Mouse (Mus musculus) liver, embryonic 16.5 days (tissue): ENCODE data around the gene Arrdc3. TPM values are rescaled to one million over a fixed set of nuclear protein-coding genes. Genes with fewer than 3 reads are reported as not detected.

Experiments used
- ATAC-seq: fragments of 200-750 bp; cut with Nextera tagmentation; 2 replicates; pipeline ENCODE4 v1.8.0; 2017; ENCODE audit warnings: low read depth, mild to moderate bottlenecking, moderate number of reproducible peaks, moderate library complexity
- H3K27ac ChIP-seq: fragments of 300-500 bp; sonication (generic); 2 replicates; pipeline ENCODE4 v1.5.1; 2014; ENCODE audit warnings: mild to moderate bottlenecking, low read length
- H3K27me3 ChIP-seq: fragments of 300-500 bp; sonication (generic); 2 replicates; pipeline ENCODE4 v1.6.1; 2014; ENCODE audit warnings: low read depth, low read length, mixed read lengths; ENCODE audit not compliant: control insufficient read depth, insufficient read depth
- H3K36me3 ChIP-seq: fragments of 300-500 bp; sonication (generic); 2 replicates; pipeline ENCODE4 v1.6.1; 2014; ENCODE audit warnings: mild to moderate bottlenecking; ENCODE audit not compliant: control insufficient read depth, insufficient read depth
- H3K4me1 ChIP-seq: fragments of 300-500 bp; sonication (generic); 2 replicates; pipeline ENCODE4 v1.6.1; 2014; ENCODE audit warnings: low read depth, low read length, mixed read lengths; ENCODE audit not compliant: control insufficient read depth
- H3K4me2 ChIP-seq: fragments of 300-500 bp; sonication (generic); 2 replicates; pipeline ENCODE4 v1.6.1; 2014; ENCODE audit warnings: low read depth, low read length, mixed read lengths
- H3K4me3 ChIP-seq: fragments of 300-500 bp; sonication (generic); 2 replicates; pipeline ENCODE4 v1.5.1; 2014; ENCODE audit warnings: low read depth, mild to moderate bottlenecking, low read length
- H3K9ac ChIP-seq: fragments of 300-500 bp; sonication (generic); 2 replicates; pipeline ENCODE4 v1.6.1; 2014; ENCODE audit warnings: low read depth, low read length
- H3K9me3 ChIP-seq: fragments of 300-500 bp; sonication (generic); replicated peaks from 2 replicates; pipeline ENCODE4 v1.6.1; 2016; ENCODE audit warnings: low read length; ENCODE audit not compliant: control insufficient read depth
- WGBS: fragments of 180-500 bp; shearing (Covaris S2); extraction: QIAGEN DNeasy Blood & Tissue Kit; methylation state at CpG from one replicate; pipeline ENCODE4 v1.1.7; 2014; ENCODE audit not compliant: insufficient replicate concordance; 5-methylcytosine and 5-hydroxymethylcytosine counted together
- polyA plus RNA-seq: library from polyadenylated mRNA; unstranded; fragments of >200 nt; fragmentation: Nextera tagmentation; extraction: Ambion mirVana; gene quantifications from 2 replicates; pipeline ENCODE4 v1.2.1, GENCODE M21; 2015

The Arrdc3 gene
- polyA plus RNA-seq, 1 experiment from 2014 or later, result 19.2 TPM

DNA sequence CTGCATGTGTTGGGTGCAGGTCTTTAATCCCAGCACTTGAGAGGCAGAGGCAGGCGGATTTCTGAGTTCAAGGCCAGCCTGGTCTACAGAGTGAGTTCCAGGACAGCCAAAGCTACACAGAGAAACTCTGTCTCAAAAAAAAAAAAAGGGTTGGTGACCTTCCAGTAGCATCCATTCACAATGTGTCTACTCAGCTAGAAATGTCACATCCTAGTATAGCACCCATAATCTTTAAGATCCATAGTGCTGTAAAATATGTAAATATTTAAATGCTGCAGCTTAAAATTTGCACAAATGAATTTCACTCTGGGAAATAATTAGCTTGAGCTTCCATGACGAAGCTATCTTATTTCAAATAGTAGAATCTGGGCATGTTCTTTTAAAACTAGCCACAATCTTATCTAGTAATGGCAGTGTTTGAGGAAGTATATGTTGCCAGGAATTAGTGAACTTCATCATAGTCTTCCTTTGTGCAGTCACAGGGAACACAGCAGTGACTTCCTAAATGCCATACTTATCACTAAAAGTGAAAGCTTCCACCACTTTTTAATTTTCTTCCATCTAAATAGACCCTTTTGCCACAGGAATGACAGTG is 16.3 kb downstream of the Arrdc3 start:
- Histone ChIP-seq H3K27ac (no peak overlapping the region), H3K36me3 (peaks cover 7% of the 10 kb centered on the region), H3K4me1 (no peaks in the 10 kb centered on the region), H3K9me3 (no peaks in the 10 kb centered on the region), H3K4me3 (no peak overlapping the region), H3K4me2 (no peak overlapping the region), H3K27me3 (no peaks in the 10 kb centered on the region), H3K9ac (no peak overlapping the region)
- WGBS, result 25% methylated on average over 2 of the region's 2 CpGs
- no peak for ATAC-seq

DNA sequence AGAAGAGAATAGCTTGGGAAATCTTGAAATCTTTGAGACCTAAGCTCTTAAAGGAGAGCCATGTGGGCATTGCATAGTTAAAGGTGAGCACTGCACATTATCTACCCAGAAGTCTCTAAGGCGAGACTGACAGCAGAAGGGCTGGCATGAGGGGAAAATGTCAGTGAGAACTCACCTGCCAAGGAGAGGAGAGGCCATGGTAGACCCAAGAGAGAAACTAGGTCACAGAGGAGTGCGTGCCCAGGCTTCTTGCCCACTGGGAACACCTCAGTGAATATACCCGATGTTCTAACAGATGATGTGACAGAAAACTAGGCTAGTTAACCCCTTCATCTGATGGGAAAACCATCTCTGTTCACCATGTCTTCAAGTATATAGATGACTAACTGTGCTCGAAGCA is 18.2 kb downstream of the Arrdc3 start:
- no peak overlapping the region for H3K4me3 ChIP-seq
- H3K4me2 ChIP-seq, result no peak overlapping the region
- ATAC-seq, result no peak
- no peaks in the 10 kb centered on the region for H3K4me1 ChIP-seq
- no peak overlapping the region for H3K27ac ChIP-seq
- no peaks in the 10 kb centered on the region for H3K9me3 ChIP-seq
- no peaks in the 10 kb centered on the region for H3K27me3 ChIP-seq
- no peaks in the 10 kb centered on the region for H3K36me3 ChIP-seq
- WGBS, result 63% methylated on average over 4 of the region's 4 CpGs
- H3K9ac ChIP-seq, result no peak overlapping the region

DNA sequence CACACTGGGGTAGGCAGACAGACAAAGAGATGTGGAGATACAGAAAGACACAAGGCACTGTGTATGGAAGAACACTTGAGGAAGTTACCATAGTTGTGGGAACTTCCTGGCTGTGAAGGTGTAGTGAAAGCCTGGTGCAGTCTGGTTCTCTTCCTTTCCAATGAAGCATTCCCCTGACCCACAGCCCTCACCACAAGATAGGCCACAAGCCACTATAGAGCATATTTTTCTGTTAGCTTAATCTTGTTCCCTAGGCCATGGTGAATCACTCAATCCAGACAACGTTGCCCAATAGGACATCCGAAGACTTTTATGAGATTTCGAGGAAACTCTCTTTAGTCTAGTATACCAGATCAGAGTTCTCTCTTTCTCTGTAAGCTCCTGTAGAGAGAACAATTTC is 19.6 kb downstream of the Arrdc3 start:
- Histone ChIP-seq H3K4me2 (no peak overlapping the region), H3K4me3 (no peak overlapping the region), H3K4me1 (no peaks in the 10 kb centered on the region), H3K9ac (no peak overlapping the region), H3K27ac (no peak overlapping the region), H3K27me3 (no peaks in the 10 kb centered on the region), H3K9me3 (no peaks in the 10 kb centered on the region), H3K36me3 (no peaks in the 10 kb centered on the region)
- WGBS, result 39% methylated on average over 3 of the region's 3 CpGs
- ATAC-seq, result no peak

DNA sequence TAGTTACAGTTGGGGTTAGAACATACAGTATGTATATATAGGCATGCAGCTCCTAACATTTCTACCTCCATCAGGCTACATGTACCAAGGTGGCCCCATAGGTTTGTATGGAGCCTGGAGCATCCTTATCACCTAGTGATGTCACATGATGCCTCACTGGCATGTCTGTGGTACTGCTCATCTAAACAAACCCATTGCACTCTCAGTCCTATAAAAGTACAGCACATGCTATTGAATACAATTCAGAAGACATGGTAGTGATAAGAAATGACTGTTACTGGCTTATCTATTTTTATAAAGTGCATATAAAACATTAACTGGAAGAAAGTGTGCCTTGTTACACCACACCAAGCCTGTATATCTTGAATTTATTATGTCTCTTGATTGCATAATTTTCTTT is 30.2 kb downstream of the Arrdc3 start:
- Histone ChIP-seq H3K4me3 (no peak overlapping the region), H3K4me1 (no peaks in the 10 kb centered on the region), H3K9me3 (no peaks in the 10 kb centered on the region), H3K9ac (no peak overlapping the region), H3K27ac (no peak overlapping the region), H3K4me2 (no peak overlapping the region), H3K27me3 (no peaks in the 10 kb centered on the region), H3K36me3 (no peaks in the 10 kb centered on the region)
- no peak for ATAC-seq

DNA sequence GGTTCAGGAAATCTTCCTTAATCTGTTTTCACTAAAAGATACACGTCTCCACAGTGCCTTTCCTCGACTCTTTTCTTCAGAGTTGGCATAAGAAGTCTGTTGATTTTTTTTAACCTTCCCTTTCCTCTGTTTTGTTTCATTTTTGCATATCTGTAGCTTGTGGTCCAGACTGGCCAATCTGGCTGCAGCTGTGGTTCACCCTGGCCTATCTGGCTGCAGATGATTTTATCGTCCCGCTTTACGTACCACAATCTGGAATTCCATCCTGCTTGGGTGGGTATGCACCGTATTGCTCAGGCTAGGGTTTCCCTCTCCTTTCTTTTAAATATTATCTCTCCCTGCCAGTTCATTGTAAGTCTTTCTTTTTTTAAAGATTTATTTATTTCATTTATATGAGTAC is 37.8 kb downstream of the Arrdc3 start:
- Histone ChIP-seq H3K9ac (no peak overlapping the region), H3K4me2 (no peak overlapping the region), H3K4me3 (no peak overlapping the region), H3K27ac (no peak overlapping the region), H3K9me3 (no peaks in the 10 kb centered on the region), H3K4me1 (no peaks in the 10 kb centered on the region), H3K27me3 (no peaks in the 10 kb centered on the region), H3K36me3 (no peaks in the 10 kb centered on the region)
- no peak for ATAC-seq
- WGBS, result 37% methylated on average over 6 of the region's 6 CpGs

DNA sequence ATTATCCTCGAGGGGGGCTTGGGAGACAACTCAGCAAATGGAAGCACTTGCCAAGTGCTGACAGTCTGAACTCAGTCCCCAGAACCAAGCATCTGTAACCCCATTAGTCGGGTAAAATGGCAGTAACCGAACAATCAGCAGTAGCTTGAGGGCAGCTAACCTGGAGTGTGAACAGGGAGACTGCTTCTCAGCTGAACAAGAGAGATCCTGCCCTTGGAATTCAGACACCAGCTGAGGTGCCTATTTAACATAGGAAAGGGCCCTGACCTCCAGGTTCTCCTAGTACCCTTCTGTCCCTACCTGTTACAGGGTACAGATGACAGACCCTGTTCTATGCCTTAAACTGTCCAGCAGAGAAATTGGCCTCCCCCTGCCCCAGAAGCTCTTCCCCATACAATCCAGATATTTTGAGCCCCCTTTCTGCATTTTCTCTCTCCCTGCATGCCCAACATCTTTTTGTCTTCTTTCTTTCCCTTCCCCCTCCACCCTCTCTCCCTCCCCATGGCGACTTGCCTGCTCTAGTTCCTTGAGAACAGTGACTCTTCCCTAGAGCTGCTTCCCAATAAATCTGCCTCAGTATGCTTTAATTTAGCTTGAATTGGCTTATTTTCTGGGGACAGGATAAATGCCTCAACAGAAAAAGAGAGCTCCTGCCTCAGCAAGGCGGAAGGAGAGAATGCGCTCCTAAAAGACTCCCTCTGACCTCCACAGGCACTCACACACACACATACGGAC is 38.6 kb downstream of the Arrdc3 start:
- Histone ChIP-seq H3K27ac (no peak overlapping the region), H3K36me3 (no peaks in the 10 kb centered on the region), H3K4me2 (no peak overlapping the region), H3K4me3 (no peak overlapping the region), H3K4me1 (no peaks in the 10 kb centered on the region), H3K27me3 (no peaks in the 10 kb centered on the region), H3K9me3 (no peaks in the 10 kb centered on the region), H3K9ac (no peak overlapping the region)
- 68% methylated on average over 7 of the region's 7 CpGs for WGBS
- no peak for ATAC-seq

DNA sequence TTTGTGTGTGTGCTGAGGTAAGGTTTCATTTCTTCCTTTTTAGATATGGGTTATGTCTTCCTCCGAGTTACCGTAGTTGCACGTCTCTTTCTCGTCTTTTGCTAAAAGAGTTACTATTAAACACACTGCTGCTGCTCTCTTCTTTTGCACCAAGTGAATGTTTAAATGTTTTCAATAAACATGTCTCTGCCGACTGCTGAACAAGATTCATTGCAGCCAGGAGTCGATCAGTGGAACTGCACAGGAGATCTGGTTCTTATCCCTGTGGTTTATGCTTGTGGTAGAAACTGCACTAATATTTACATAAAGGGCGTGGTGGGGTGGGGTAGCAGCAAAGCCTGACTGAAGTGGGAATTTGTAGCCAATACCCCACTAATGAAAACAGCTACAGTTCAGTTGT is 45.0 kb downstream of the Arrdc3 start:
- WGBS, result 45% methylated on average over 7 of the region's 7 CpGs
- ATAC-seq, result no peak

DNA sequence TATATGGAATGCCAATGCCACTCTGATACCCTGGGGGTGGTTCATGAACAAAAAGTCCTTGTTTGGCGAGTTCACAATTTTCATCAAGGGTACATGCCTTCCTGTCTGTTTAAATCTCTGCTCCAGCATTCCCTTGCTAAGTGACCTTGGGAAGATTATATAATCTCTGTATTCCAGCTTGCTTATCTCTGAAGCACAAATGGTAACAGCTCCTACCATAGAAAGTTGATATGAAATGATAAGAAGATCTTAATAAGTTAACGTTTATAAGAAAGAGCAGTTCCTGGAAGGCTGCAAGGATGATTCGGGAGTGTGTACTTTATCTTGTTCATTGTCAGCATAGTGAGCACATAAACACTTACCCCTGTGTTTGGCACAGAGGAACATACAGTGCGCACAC is 46.8 kb downstream of the Arrdc3 start:
- H3K27ac ChIP-seq, result no peak overlapping the region
- 34% methylated on average over 4 of the region's 4 CpGs for WGBS
- H3K36me3 ChIP-seq, result no peaks in the 10 kb centered on the region
- no peak overlapping the region for H3K4me3 ChIP-seq
- H3K9ac ChIP-seq, result no peak overlapping the region
- H3K4me1 ChIP-seq, result no peaks in the 10 kb centered on the region; the same call in 1 of the 2 replicates
- ATAC-seq, result no peak
- H3K9me3 ChIP-seq, result no peaks in the 10 kb centered on the region
- no peak overlapping the region for H3K4me2 ChIP-seq
- no peaks in the 10 kb centered on the region for H3K27me3 ChIP-seq

More for the DNA sequence above, 45.0 kb downstream of the Arrdc3 start:
- H3K4me3 ChIP-seq, result no peak overlapping the region
- H3K27me3 ChIP-seq, result no peaks in the 10 kb centered on the region
- no peak overlapping the region for H3K27ac ChIP-seq
- no peak overlapping the region for H3K9ac ChIP-seq
- H3K36me3 ChIP-seq, result no peaks in the 10 kb centered on the region
- no peaks in the 10 kb centered on the region; the same call in 1 of the 2 replicates for H3K4me1 ChIP-seq
- peak overlapping the region; percentile 34 for H3K4me2 ChIP-seq
- no peaks in the 10 kb centered on the region for H3K9me3 ChIP-seq

DNA sequence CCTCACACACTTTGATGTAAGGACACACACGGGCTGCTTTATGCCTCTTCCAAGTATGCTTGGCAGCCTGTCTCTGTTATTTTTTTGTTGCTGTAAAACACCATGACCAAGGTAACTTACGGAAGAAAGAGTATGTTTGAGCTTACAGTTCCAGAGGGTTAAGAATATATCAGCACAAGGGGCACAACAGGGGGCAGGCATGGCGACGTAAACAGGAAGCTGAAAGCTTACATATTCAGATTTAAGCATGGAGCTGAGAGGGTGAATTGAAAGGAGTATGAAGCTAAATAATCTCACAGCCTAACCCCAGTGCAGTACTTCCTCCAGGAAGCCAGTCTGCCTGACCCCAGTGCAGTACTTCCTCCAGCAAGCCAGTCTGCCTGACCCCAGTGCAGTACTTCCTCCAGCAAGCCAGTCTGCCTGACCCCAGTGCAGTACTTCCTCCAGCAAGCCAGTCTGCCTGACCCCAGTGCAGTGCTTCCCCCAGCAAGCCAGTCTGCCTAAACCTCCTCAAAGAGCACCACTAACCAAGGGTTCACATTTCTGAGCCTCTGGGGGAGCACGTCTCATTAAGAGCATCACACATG is 49.7 kb downstream of the Arrdc3 start:
- Histone ChIP-seq H3K4me3 (no peak overlapping the region), H3K4me2 (no peak overlapping the region), H3K27ac (no peak overlapping the region), H3K36me3 (no peaks in the 10 kb centered on the region), H3K9ac (no peak overlapping the region), H3K9me3 (no peaks in the 10 kb centered on the region), H3K4me1 (no peaks in the 10 kb centered on the region; the same call in 1 of the 2 replicates), H3K27me3 (no peaks in the 10 kb centered on the region)
- ATAC-seq, result peak; percentile 27; the same call in 1 of the 2 replicates
- WGBS, result 53% methylated on average over 5 of the region's 5 CpGs
